ENCODE assay signal across 10 mouse cellular contexts in the genomic region with DNA sequence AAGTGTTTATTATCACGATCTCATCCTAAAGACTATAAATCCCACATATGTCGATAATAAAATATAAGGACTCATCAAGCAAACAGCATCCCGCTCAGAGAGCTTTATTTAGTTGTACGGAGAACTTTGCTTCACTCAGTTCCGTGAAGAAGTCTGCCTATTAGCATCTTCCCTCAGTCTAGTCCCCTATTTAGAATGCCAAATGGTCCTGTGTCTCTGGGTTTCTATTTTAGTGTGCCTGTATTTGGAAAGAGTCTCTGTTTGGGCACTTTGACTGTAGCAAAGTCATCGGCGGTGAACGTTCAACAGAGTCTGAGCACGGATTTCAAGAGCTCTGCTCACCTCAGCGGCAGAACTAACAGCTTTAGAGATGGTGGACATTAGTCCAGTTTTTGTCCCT.
"Had no signal": no experiment of that assay in that cellular context is flagged by ENCODE, and none has a peak within 500 bp of the region (broad histone marks: within the 10 kb centered on the region; RNA-seq: fewer than 3 reads in every experiment).

No protein-coding gene starts in this region.

- ATAC-seq: midbrain, embryonic 13.5 days; midbrain, embryonic 15.5 days had no signal

- DNase-seq: lung, adult 18-20 months; lung, embryonic 14.5 days; lung, postnatal 10 days; lung, postnatal 4 days; right cerebral cortex, postnatal 25 days; thymus, adult 18-20 months; thymus, postnatal 14 days; thymus, postnatal 36 days had no signal
